Mouse (Mus musculus) MEL (cell line): ENCODE results near the gene Atg9b. TPM values are rescaled to one million over a fixed set of nuclear protein-coding genes. Genes with fewer than 3 reads are reported as not detected.

Source experiments
- DNase-seq: peaks from one replicate; pipeline ENCODE4 v3.0.0; 2011; ENCODE audit warnings: low read depth, low spot score
- H3K27ac ChIP-seq: 2 replicates; pipeline ENCODE4 v1.5.1; 2012; ENCODE audit warnings: low read depth, mild to moderate bottlenecking, control low read depth, low read length, moderate library complexity; ENCODE audit not compliant: control insufficient read depth
- H3K27me3 ChIP-seq, 2 experiments: fragments of 150-350 bp in 1 of 2; sonication (generic) in 1 of 2; 2 replicates each; pipeline ENCODE4 v1.6.1; 2012; ENCODE audit warnings: low read length in 2 of 2, mild to moderate bottlenecking in 2 of 2, improper control_type of control experiment in 1 of 2, moderate library complexity in 1 of 2; ENCODE audit not compliant: insufficient read depth in 2 of 2, control insufficient read depth in 1 of 2
- H3K36me3 ChIP-seq, 2 experiments: 2 replicates each; pipeline ENCODE4 v1.6.1; 2012 to 2014; ENCODE audit warnings: low read length in 2 of 2, improper control_type of control experiment in 1 of 2, inconsistent platforms in 1 of 2, mild to moderate bottlenecking in 1 of 2; ENCODE audit not compliant: insufficient read depth in 2 of 2, control insufficient read depth in 1 of 2
- H3K4me1 ChIP-seq, 2 experiments: fragments of 150-350 bp in 1 of 2; sonication (generic) in 1 of 2; 2 replicates each; pipeline ENCODE4 v1.6.1; 2012; ENCODE audit warnings: low read length in 2 of 2, improper control_type of control experiment in 1 of 2, mild to moderate bottlenecking in 1 of 2; ENCODE audit not compliant: insufficient read depth in 2 of 2, control insufficient read depth in 1 of 2
- H3K4me3 ChIP-seq, 2 experiments: fragments of 150-350 bp in 1 of 2; sonication (generic) in 1 of 2; 2 replicates each; pipeline ENCODE4 v1.5.1; 2012; ENCODE audit warnings: low read depth in 2 of 2, low read length in 2 of 2, mild to moderate bottlenecking in 2 of 2, moderate library complexity in 2 of 2, control low read depth in 1 of 2, improper control_type of control experiment in 1 of 2; ENCODE audit not compliant: control insufficient read depth in 1 of 2, insufficient read depth in 1 of 2
- H3K79me2 ChIP-seq: 2 replicates; pipeline ENCODE4 v1.6.1; 2012; ENCODE audit warnings: mild to moderate bottlenecking, low read length, moderate library complexity; ENCODE audit not compliant: control insufficient read depth, poor library complexity, insufficient read depth
- H3K9ac ChIP-seq: 2 replicates; pipeline ENCODE4 v1.6.1; 2012; ENCODE audit warnings: low read depth, mild to moderate bottlenecking, control low read depth, low read length, moderate library complexity; ENCODE audit not compliant: control insufficient read depth, poor library complexity, severe bottlenecking
- H3K9me3 ChIP-seq: fragments of 150-350 bp; sonication (generic); replicated peaks from 2 replicates; pipeline ENCODE4 v1.6.1; 2012; ENCODE audit warnings: mild to moderate bottlenecking, low read length, improper control_type of control experiment, moderate library complexity; ENCODE audit not compliant: insufficient read depth
- BHLHE40 ChIP-seq: IDR thresholded peaks from 2 replicates; pipeline ENCODE4 v1.6.1; 2012; ENCODE audit warnings: low read depth, mild to moderate bottlenecking, inconsistent platforms, low read length, improper control_type of control experiment, borderline replicate concordance
- CHD1 ChIP-seq: IDR thresholded peaks from 2 replicates; pipeline ENCODE4 v1.6.1; 2012; ENCODE audit warnings: low read depth, mild to moderate bottlenecking, inconsistent platforms, low read length, improper control_type of control experiment
- CTCF ChIP-seq, 3 experiments: IDR thresholded peaks in 2 of 3; conservative IDR thresholded peaks in 1 of 3; 2 replicates each; pipeline ENCODE4 v1.5.1; 2011 to 2012; ENCODE audit warnings: low read length in 3 of 3, low read depth in 2 of 3, mild to moderate bottlenecking in 2 of 3, improper control_type of control experiment in 1 of 3, inconsistent platforms in 1 of 3, mixed read lengths in 1 of 3, moderate library complexity in 1 of 3; ENCODE audit not compliant: control insufficient read depth in 1 of 3, insufficient read depth in 1 of 3, poor library complexity in 1 of 3, severe bottlenecking in 1 of 3
- E2F4 ChIP-seq: IDR thresholded peaks from 2 replicates; pipeline ENCODE4 v1.6.1; 2011; ENCODE audit warnings: low read depth, low read length, improper control_type of control experiment, borderline replicate concordance
- EP300 ChIP-seq, 2 experiments: IDR thresholded peaks; 2 replicates each; pipeline ENCODE4 v1.6.1; 2011; ENCODE audit warnings: improper control_type of control experiment in 2 of 2, low read length in 2 of 2, low read depth in 1 of 2, mild to moderate bottlenecking in 1 of 2
- ETS1 ChIP-seq: IDR thresholded peaks from 2 replicates; pipeline ENCODE4 v1.6.1; 2012; ENCODE audit warnings: low read depth, mild to moderate bottlenecking, inconsistent platforms, low read length, improper control_type of control experiment, moderate library complexity
- GABPA ChIP-seq: IDR thresholded peaks from 2 replicates; pipeline ENCODE4 v1.6.1; 2012; ENCODE audit warnings: low read depth, mild to moderate bottlenecking, inconsistent platforms, low read length, improper control_type of control experiment, moderate library complexity
- HCFC1 ChIP-seq: IDR thresholded peaks from 2 replicates; pipeline ENCODE4 v1.6.1; 2012; ENCODE audit warnings: low read depth, mild to moderate bottlenecking, inconsistent platforms, low read length, improper control_type of control experiment, moderate library complexity
- JUND ChIP-seq: IDR thresholded peaks from 2 replicates; pipeline ENCODE4 v1.6.1; 2011; ENCODE audit warnings: low read depth, mild to moderate bottlenecking, improper control_type of control experiment, low read length
- KAT2A ChIP-seq: conservative IDR thresholded peaks from 2 replicates; pipeline ENCODE4 v1.6.1; 2012; ENCODE audit warnings: low read depth, low read length, improper control_type of control experiment, inconsistent platforms
- MAFK ChIP-seq: IDR thresholded peaks from 2 replicates; pipeline ENCODE4 v1.6.1; 2011; ENCODE audit warnings: low read depth, mild to moderate bottlenecking, low read length, improper control_type of control experiment, borderline replicate concordance
- MAZ ChIP-seq: IDR thresholded peaks from 2 replicates; pipeline ENCODE4 v1.6.1; 2012; ENCODE audit warnings: low read depth, mild to moderate bottlenecking, inconsistent platforms, low read length, improper control_type of control experiment
- MEF2A ChIP-seq: IDR thresholded peaks from 2 replicates; pipeline ENCODE4 v1.6.1; 2014; ENCODE audit warnings: low read depth, mild to moderate bottlenecking, inconsistent platforms, low read length, improper control_type of control experiment; ENCODE audit not compliant: poor library complexity, insufficient replicate concordance, severe bottlenecking; ENCODE audit errors: extremely low read depth
- MXI1 ChIP-seq: IDR thresholded peaks from 2 replicates; pipeline ENCODE4 v1.6.1; 2011; ENCODE audit warnings: mild to moderate bottlenecking, low read depth, low read length, improper control_type of control experiment
- MYC ChIP-seq: IDR thresholded peaks from 2 replicates; pipeline ENCODE4 v1.6.1; 2011; ENCODE audit warnings: low read depth, mild to moderate bottlenecking, low read length, improper control_type of control experiment, moderate library complexity
- NELFE ChIP-seq: IDR thresholded peaks from 2 replicates; pipeline ENCODE4 v1.6.1; 2011; ENCODE audit warnings: low read depth, low read length, improper control_type of control experiment
- POLR2AphosphoS5 ChIP-seq: IDR thresholded peaks from 2 replicates; pipeline ENCODE4 v1.6.1; 2012; ENCODE audit warnings: low read depth, borderline replicate concordance, mild to moderate bottlenecking, inconsistent platforms, low read length, moderate library complexity, mixed read lengths
- RAD21 ChIP-seq: IDR thresholded peaks from 2 replicates; pipeline ENCODE4 v1.6.1; 2011; ENCODE audit warnings: mild to moderate bottlenecking, low read depth, low read length, improper control_type of control experiment
- SIN3A ChIP-seq: IDR thresholded peaks from 2 replicates; pipeline ENCODE4 v1.6.1; 2012; ENCODE audit warnings: low read length, improper control_type of control experiment, inconsistent platforms
- TAL1 ChIP-seq: IDR thresholded peaks from 2 replicates; pipeline ENCODE4 v1.6.1; 2012; ENCODE audit warnings: mild to moderate bottlenecking, inconsistent platforms, low read length, moderate library complexity, mixed read lengths
- TBP ChIP-seq: IDR thresholded peaks from 2 replicates; pipeline ENCODE4 v1.8.0; 2011; ENCODE audit warnings: low read depth, low read length, improper control_type of control experiment
- TCF12 ChIP-seq: IDR thresholded peaks from 2 replicates; pipeline ENCODE4 v1.6.1; 2014; ENCODE audit warnings: low read depth, mild to moderate bottlenecking, inconsistent platforms, low read length, improper control_type of control experiment, moderate library complexity
- UBTF ChIP-seq: IDR thresholded peaks from 2 replicates; pipeline ENCODE4 v1.6.1; 2012; ENCODE audit warnings: low read depth, mild to moderate bottlenecking, inconsistent platforms, low read length, improper control_type of control experiment, moderate library complexity, borderline replicate concordance; ENCODE audit not compliant: insufficient read depth
- USF2 ChIP-seq, 2 experiments: IDR thresholded peaks; 2 replicates each; pipeline ENCODE4 v1.6.1; 2011 to 2012; ENCODE audit warnings: improper control_type of control experiment in 2 of 2, low read length in 2 of 2, borderline replicate concordance in 1 of 2, inconsistent platforms in 1 of 2, low read depth in 1 of 2, mild to moderate bottlenecking in 1 of 2; ENCODE audit not compliant: insufficient read depth in 1 of 2
- ZC3H11A ChIP-seq: IDR thresholded peaks from 2 replicates; pipeline ENCODE4 v1.6.1; 2012; ENCODE audit warnings: low read depth, mild to moderate bottlenecking, inconsistent platforms, low read length, improper control_type of control experiment
- ZKSCAN1 ChIP-seq: IDR thresholded peaks from 2 replicates; pipeline ENCODE4 v1.6.1; 2012; ENCODE audit warnings: low read depth, mild to moderate bottlenecking, inconsistent platforms, low read length, improper control_type of control experiment, moderate library complexity
- ZMIZ1 ChIP-seq: IDR thresholded peaks from 2 replicates; pipeline ENCODE4 v1.6.1; 2012; ENCODE audit warnings: low read depth, mild to moderate bottlenecking, inconsistent platforms, low read length, improper control_type of control experiment, moderate library complexity
- ZNF384 ChIP-seq: IDR thresholded peaks from 2 replicates; pipeline ENCODE4 v1.6.1; 2012; ENCODE audit warnings: low read depth, mild to moderate bottlenecking, inconsistent platforms, low read length, improper control_type of control experiment
- polyA plus RNA-seq, 2 experiments: library from polyadenylated mRNA; stranded (reverse) in 1 of 2; unstranded in 1 of 2; fragments of >175 nt in 1 of 2; fragments of >200 nt in 1 of 2; gene quantifications; 2 replicates each; pipeline versions ENCODE4 v1.2.1 to v1.2.4; 2012; ENCODE audit warnings: low replicate concordance in 2 of 2, low read depth in 1 of 2; ENCODE audit not compliant: insufficient read length in 2 of 2, insufficient read depth in 1 of 2, missing spikeins in 1 of 2
- total RNA-seq: library from RNA; depleted of rRNA; stranded (reverse); fragments of 300-350 nt; gene quantifications from 2 replicates; pipeline ENCODE4 v1.2.3, GENCODE M21; 2012

Gene Atg9b
- total and polyA plus RNA-seq, 3 experiments = 41.2 to 41.5 TPM; not detected in 1

GRCm38 (mm10) chr5:24405389-24405876 is 13.5 kb upstream of the Atg9b start:
- TF ChIP-seq MAFK (no peak), TBP (no peak), SIN3A (0 out of 2 replicates have a peak, but pooled peaks have one; percentile 32), TCF12 (0 out of 2 replicates have a peak, but pooled peaks have one; percentile 4), MYC (0 out of 2 replicates have a peak, but pooled peaks have one; percentile 15), ZMIZ1 (no peak), JUND (no peak), HCFC1 (no peak), BHLHE40 (0 out of 2 replicates have a peak, but pooled peaks have one; percentile 8)
- DNase-seq = peak; percentile 63
- Histone ChIP-seq H3K36me3 (peaks cover 0 to 18% of the 10 kb centered on the region in 2 experiments; a peak in 3 of 4 replicates), H3K9me3 (no peaks in the 10 kb centered on the region), H3K9ac (no peak overlapping the region), H3K27me3 (no peaks in the 10 kb centered on the region), H3K4me3 (no peak overlapping the region), H3K79me2 (no peaks in the 10 kb centered on the region), H3K4me1 (peaks cover 15 to 20% of the 10 kb centered on the region in 2 experiments), H3K27ac (peak overlapping the region; percentile 40)

GRCm38 (mm10) chr5:24404594-24405360 is 12.8 kb upstream of the Atg9b start:
- Histone ChIP-seq H3K36me3 (peaks cover 0 to 18% of the 10 kb centered on the region in 2 experiments; a peak in 3 of 4 replicates), H3K27ac (peak overlapping the region; percentile 40), H3K27me3 (no peaks in the 10 kb centered on the region)

More at GRCm38 (mm10) chr5:24404594-24405360, 12.8 kb upstream of the Atg9b start:
- Histone ChIP-seq H3K9me3 (no peaks in the 10 kb centered on the region), H3K9ac (no peak overlapping the region), H3K4me1 (peaks cover 15 to 20% of the 10 kb centered on the region in 2 experiments), H3K4me3 (no peak overlapping the region), H3K79me2 (no peaks in the 10 kb centered on the region)
- no peak for TF ChIP-seq E2F4
- no peak; the same call in 1 of the 2 replicates for TF ChIP-seq MXI1
- no peak for TF ChIP-seq NELFE
- no peak for TF ChIP-seq ZC3H11A
- TF ChIP-seq SIN3A = no peak
- no peak for TF ChIP-seq GABPA
- TF ChIP-seq CTCF (IDR thresholded peaks at IDR 0.05 in 2 of 3, conservative IDR thresholded peaks at IDR 0.05 in 1 of 3; ENCODE audit: control insufficient read depth in 1 of 3, insufficient read depth in 1 of 3, low read depth in 2 of 3, low read length in 3 of 3, poor library complexity in 1 of 3, severe bottlenecking in 1 of 3) = no peak
- peak; percentile 16; the same call in 1 of the 2 replicates for TF ChIP-seq ETS1
- TF ChIP-seq MEF2A = no peak
- no peak for TF ChIP-seq UBTF
- TF ChIP-seq KAT2A = no peak
- TF ChIP-seq EP300 (IDR thresholded peaks at IDR 0.05; ENCODE audit: low read depth in 1 of 2, low read length in 2 of 2) = no peak; a peak in 2 of 4 replicates
- TF ChIP-seq TBP = peak; percentile 75
- peak; percentile 31; the same call in 1 of the 2 replicates for TF ChIP-seq TAL1
- no peak for TF ChIP-seq MAZ
- no peak for TF ChIP-seq POLR2AphosphoS5
- no peak for TF ChIP-seq CHD1
- no peak for TF ChIP-seq ZMIZ1
- TF ChIP-seq RAD21 = no peak
- no peak for TF ChIP-seq ZNF384
- TF ChIP-seq MYC = no peak
- TF ChIP-seq JUND = no peak
- TF ChIP-seq USF2 (IDR thresholded peaks at IDR 0.05; ENCODE audit: borderline replicate concordance in 1 of 2, insufficient read depth in 1 of 2, low read depth in 1 of 2, low read length in 2 of 2) = no peak
- TF ChIP-seq ZKSCAN1 = no peak
- DNase-seq = peak; percentile 73
